Mouse (Mus musculus) heart, postnatal 0 days (tissue): ENCODE measurements around the gene Gm42791. TPM values are rescaled to one million over a fixed set of nuclear protein-coding genes. Genes with fewer than 3 reads are reported as not detected.

Experiments used
- ATAC-seq: fragments of 200-750 bp; cut with Nextera tagmentation; 2 replicates; pipeline ENCODE4 v1.8.0; 2017; ENCODE audit warnings: low read depth, moderate number of reproducible peaks, moderate library complexity; ENCODE audit not compliant: insufficient read depth
- DNase-seq: peaks from one replicate; pipeline ENCODE4 v3.0.0-alpha.2; 2016; ENCODE audit warnings: low spot score
- H3K27ac ChIP-seq: fragments of 300-500 bp; sonication (generic); 2 replicates; pipeline ENCODE4 v1.5.1; 2014; ENCODE audit warnings: low read depth, mild to moderate bottlenecking
- H3K27me3 ChIP-seq: fragments of 300-500 bp; sonication (generic); 2 replicates; pipeline ENCODE4 v1.6.1; 2014; ENCODE audit warnings: low read length, mixed read lengths; ENCODE audit not compliant: control insufficient read depth, insufficient read depth
- H3K36me3 ChIP-seq: fragments of 300-500 bp; sonication (generic); replicated peaks from 2 replicates; pipeline ENCODE4 v1.6.1; 2014; ENCODE audit warnings: low read length, mixed read lengths; ENCODE audit not compliant: control insufficient read depth, insufficient read depth
- H3K4me1 ChIP-seq: fragments of 300-500 bp; sonication (generic); 2 replicates; pipeline ENCODE4 v1.6.1; 2014; ENCODE audit warnings: antibody characterized with exemption; ENCODE audit not compliant: control insufficient read depth, insufficient read depth
- H3K4me2 ChIP-seq: fragments of 300-500 bp; sonication (generic); 2 replicates; pipeline ENCODE4 v1.6.1; 2014; ENCODE audit warnings: low read depth, mild to moderate bottlenecking, low read length, moderate library complexity
- H3K4me3 ChIP-seq: fragments of 300-500 bp; sonication (generic); 2 replicates; pipeline ENCODE4 v1.5.1; 2014; ENCODE audit warnings: low read depth, low read length
- H3K9ac ChIP-seq: fragments of 300-500 bp; sonication (generic); replicated peaks from 2 replicates; pipeline ENCODE4 v1.6.1; 2014; ENCODE audit warnings: low read depth, low read length, mixed read lengths
- H3K9me3 ChIP-seq: fragments of 300-500 bp; sonication (generic); replicated peaks from 2 replicates; pipeline ENCODE4 v1.6.1; 2016; ENCODE audit warnings: low read length; ENCODE audit not compliant: control insufficient read depth
- CTCF ChIP-seq: IDR thresholded peaks from 2 replicates; pipeline ENCODE4 v1.5.1; 2016; ENCODE audit warnings: antibody characterized with exemption, control low read depth, low read depth
- EP300 ChIP-seq: IDR thresholded peaks from 2 replicates; pipeline ENCODE4 v1.6.1; 2016; ENCODE audit warnings: antibody characterized with exemption, low read depth
- WGBS: fragments of 180-500 bp; shearing (Covaris S2); extraction: QIAGEN DNeasy Blood & Tissue Kit; methylation state at CpG from one replicate; pipeline ENCODE4 v1.1.7; 2014; 5-methylcytosine and 5-hydroxymethylcytosine counted together
- polyA plus RNA-seq: library from polyadenylated mRNA; unstranded; fragments of >200 nt; fragmentation: Nextera tagmentation; extraction: Ambion mirVana; gene quantifications from 2 replicates; pipeline ENCODE4 v1.2.1, GENCODE M21; 2015
- total RNA-seq: library from RNA; depleted of rRNA; stranded (reverse); fragments of >200 nt; gene quantifications from 2 replicates; pipeline ENCODE4 v1.2.3, GENCODE M21; 2014; ENCODE audit warnings: low replicate concordance

Gm42791 gene
- total and polyA plus RNA-seq, 2 experiments from 2014 or later, result 1.00 TPM; not detected in 1

DNA sequence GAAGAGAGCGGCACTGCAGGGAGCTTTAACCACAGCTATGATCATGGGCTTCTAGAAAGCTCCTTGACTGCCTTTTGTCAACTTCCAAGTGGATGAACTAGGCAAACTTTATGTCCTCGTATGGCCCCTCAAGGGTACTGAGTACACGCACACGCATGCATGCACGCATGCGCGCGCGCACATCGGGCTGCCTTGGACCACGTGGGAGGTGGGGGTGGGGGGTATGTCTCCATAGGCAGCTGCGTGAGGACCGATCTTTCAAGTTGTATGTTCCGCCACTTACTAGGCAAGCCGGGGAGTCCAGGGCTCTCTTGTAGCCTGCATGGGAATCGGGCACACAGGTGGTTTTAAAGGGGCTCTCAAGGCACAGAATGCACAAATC lies 25.7 kb upstream of the Gm42791 start:
- peak overlapping the region; percentile 26; the same call in 1 of the 2 replicates for H3K4me2 ChIP-seq
- DNase-seq, result no peak
- TF ChIP-seq EP300, result no peak
- TF ChIP-seq CTCF, result no peak
- 60% methylated on average over 16 of the region's 16 CpGs for WGBS
- H3K4me1 ChIP-seq, result peaks cover 7% of the 10 kb centered on the region
- H3K9ac ChIP-seq, result 0 out of 2 replicates have a peak overlapping the region, but pooled peaks have one; percentile 29
- no peak for ATAC-seq
- no peak overlapping the region for H3K27ac ChIP-seq
- no peak overlapping the region for H3K4me3 ChIP-seq
- no peaks in the 10 kb centered on the region for H3K36me3 ChIP-seq
- no peaks in the 10 kb centered on the region for H3K9me3 ChIP-seq
- H3K27me3 ChIP-seq, result 0 out of 2 replicates have a peak, but pooled peaks cover 4% of the 10 kb centered on the region

DNA sequence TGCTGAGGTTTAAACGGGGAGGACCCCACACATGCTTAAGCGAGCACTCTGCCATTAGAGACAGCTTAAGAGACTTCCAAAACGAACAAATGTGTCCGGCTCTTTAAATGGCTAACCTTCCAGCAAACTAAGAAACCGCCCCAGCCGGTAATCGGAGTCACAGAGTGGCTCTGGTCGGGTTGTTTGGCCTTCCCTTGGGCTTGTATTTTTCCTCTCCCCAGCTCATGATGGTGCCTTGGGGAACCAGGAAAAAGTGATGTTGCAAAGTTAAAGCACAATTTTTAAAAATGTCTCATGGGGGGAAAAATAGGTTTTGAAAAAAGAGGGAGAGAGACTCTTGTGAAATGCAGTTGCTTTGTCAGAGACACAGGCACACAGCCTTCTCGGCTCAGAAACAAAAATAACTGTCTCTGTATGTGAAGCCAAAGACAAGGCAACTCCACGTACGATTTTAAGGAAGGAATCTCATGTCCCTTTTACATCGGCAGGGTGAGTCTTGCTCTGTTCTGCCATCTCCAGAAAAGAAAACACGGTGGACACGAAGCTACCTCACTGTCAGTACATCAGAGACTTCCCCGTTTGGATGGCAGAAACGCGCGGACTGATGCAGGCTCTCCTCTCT lies 25.2 kb upstream of the Gm42791 start:
- WGBS, result 41% methylated on average over 18 of the region's 18 CpGs
- H3K9ac ChIP-seq, result 0 out of 2 replicates have a peak overlapping the region, but pooled peaks have one; percentile 29
- TF ChIP-seq CTCF (no peak), EP300 (no peak)
- no peaks in the 10 kb centered on the region for H3K36me3 ChIP-seq
- H3K9me3 ChIP-seq, result no peaks in the 10 kb centered on the region
- no peak overlapping the region for H3K27ac ChIP-seq
- H3K4me1 ChIP-seq, result peaks cover 7% of the 10 kb centered on the region
- H3K4me2 ChIP-seq, result peak overlapping the region; percentile 26; the same call in 1 of the 2 replicates
- 0 out of 2 replicates have a peak, but pooled peaks cover 4% of the 10 kb centered on the region for H3K27me3 ChIP-seq
- no peak overlapping the region for H3K4me3 ChIP-seq
- DNase-seq (no peak), ATAC-seq (no peak)

- 0 out of 2 replicates have a peak, but pooled peaks cover 4% of the 10 kb centered on the region for H3K27me3 ChIP-seq
- H3K9me3 ChIP-seq, result no peaks in the 10 kb centered on the region
- H3K4me1 ChIP-seq, result peaks cover 7% of the 10 kb centered on the region
- H3K9ac ChIP-seq, result no peak overlapping the region
- H3K4me3 ChIP-seq, result no peak overlapping the region
- no peaks in the 10 kb centered on the region for H3K36me3 ChIP-seq
- no peak overlapping the region for H3K4me2 ChIP-seq
- WGBS, result 57% methylated on average over 3 of the region's 3 CpGs
- TF ChIP-seq EP300 (no peak), CTCF (no peak)
- DNase-seq (no peak), ATAC-seq (no peak)
- no peak overlapping the region for H3K27ac ChIP-seq
Observed at GRCm38 (mm10) chr5:149017666-149018415, 22.9 kb upstream of the Gm42791 start.

DNA sequence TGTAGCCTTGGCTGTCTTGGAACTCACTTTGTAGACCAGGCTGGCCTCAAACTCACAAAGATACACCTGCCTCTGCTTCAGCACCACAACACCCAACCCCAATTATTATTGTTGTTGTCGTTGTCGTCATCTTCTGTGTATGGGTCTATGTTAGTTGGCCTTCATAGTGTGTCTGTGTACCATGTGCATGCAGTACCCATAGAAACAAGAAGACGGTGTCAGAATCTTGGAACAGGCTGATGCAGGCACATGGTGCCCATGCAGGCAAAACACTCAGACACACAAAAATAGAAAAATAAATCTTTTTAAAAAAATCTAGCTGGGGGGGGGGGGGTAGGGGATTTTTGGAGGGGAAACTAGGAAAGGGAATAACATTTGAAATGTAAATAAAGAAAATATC lies 22.2 kb upstream of the Gm42791 start:
- H3K27ac ChIP-seq, result no peak overlapping the region
- no peaks in the 10 kb centered on the region for H3K9me3 ChIP-seq
- H3K9ac ChIP-seq, result no peak overlapping the region
- no peak overlapping the region for H3K4me2 ChIP-seq
- no peak overlapping the region for H3K4me3 ChIP-seq
- no peak for DNase-seq
- WGBS, result 86% methylated on average over 3 of the region's 3 CpGs
- TF ChIP-seq CTCF (no peak), EP300 (no peak)
- 0 out of 2 replicates have a peak, but pooled peaks cover 4% of the 10 kb centered on the region for H3K27me3 ChIP-seq
- ATAC-seq, result no peak
- no peaks in the 10 kb centered on the region for H3K36me3 ChIP-seq
- peaks cover 7% of the 10 kb centered on the region for H3K4me1 ChIP-seq

DNA sequence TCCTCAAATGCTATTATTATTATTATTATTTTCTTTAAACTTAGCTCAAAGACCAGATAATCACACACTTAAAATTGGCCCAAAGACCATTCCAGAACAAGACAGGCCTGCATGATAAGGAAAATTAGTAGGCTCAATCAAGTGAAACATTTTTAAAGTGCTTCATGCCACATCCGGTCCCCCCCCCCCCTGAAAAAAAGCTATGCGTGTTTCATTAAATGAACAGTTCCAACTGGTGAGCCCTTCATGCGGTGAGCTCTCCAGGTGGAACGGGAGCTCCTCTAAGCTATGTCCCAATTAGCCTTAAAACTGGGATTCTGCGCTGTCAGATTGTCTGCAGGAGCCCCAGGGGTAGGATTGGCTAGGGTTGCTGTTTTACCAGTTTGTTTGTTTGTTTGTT lies 21.3 kb upstream of the Gm42791 start:
- DNase-seq (no peak), ATAC-seq (no peak)
- Histone ChIP-seq H3K27me3 (0 out of 2 replicates have a peak, but pooled peaks cover 4% of the 10 kb centered on the region), H3K27ac (no peak overlapping the region), H3K4me1 (peaks cover 7% of the 10 kb centered on the region), H3K9ac (no peak overlapping the region), H3K9me3 (no peaks in the 10 kb centered on the region), H3K4me2 (peak overlapping the region; percentile 91), H3K4me3 (peak overlapping the region; percentile 58; the same call in 1 of the 2 replicates), H3K36me3 (no peaks in the 10 kb centered on the region)
- TF ChIP-seq EP300 (no peak), CTCF (no peak)
- WGBS, result 70% methylated on average over 5 of the region's 5 CpGs
